Mouse (Mus musculus) hindbrain, postnatal 0 days (tissue): ENCODE measurements around the gene Creg1. TPM values are rescaled to one million over a fixed set of nuclear protein-coding genes. Genes with fewer than 3 reads are reported as not detected.
A peak's percentile ranks its signal among the peaks of the same experiment; 100 is the strongest.

Experiments
- ATAC-seq: fragments of 200-750 bp; cut with Nextera tagmentation; 2 replicates; pipeline ENCODE4 v1.8.0; 2017; ENCODE audit warnings: mild to moderate bottlenecking, moderate TSS enrichment, moderate library complexity
- DNase-seq: peaks from one replicate; pipeline ENCODE4 v3.0.0-alpha.2; 2015; ENCODE audit warnings: low spot score
- H3K27ac ChIP-seq: fragments of 300-500 bp; sonication (generic); 2 replicates; pipeline ENCODE4 v1.5.1; 2014; ENCODE audit warnings: mild to moderate bottlenecking
- H3K27me3 ChIP-seq: fragments of 300-500 bp; sonication (generic); 2 replicates; pipeline ENCODE4 v1.6.1; 2014; ENCODE audit warnings: low read length, mixed read lengths; ENCODE audit not compliant: insufficient read depth
- H3K36me3 ChIP-seq: fragments of 300-500 bp; sonication (generic); 2 replicates; pipeline ENCODE4 v1.6.1; 2014; ENCODE audit warnings: low read length, mixed read lengths; ENCODE audit not compliant: insufficient read depth
- H3K4me1 ChIP-seq: fragments of 300-500 bp; sonication (generic); 2 replicates; pipeline ENCODE4 v1.6.1; 2014; ENCODE audit warnings: antibody characterized with exemption, low read length, mixed read lengths; ENCODE audit not compliant: insufficient read depth
- H3K4me2 ChIP-seq: fragments of 300-500 bp; sonication (generic); 2 replicates; pipeline ENCODE4 v1.6.1; 2014; ENCODE audit warnings: low read depth, mild to moderate bottlenecking, low read length, moderate library complexity, mixed read lengths
- H3K4me3 ChIP-seq: fragments of 300-500 bp; sonication (generic); 2 replicates; pipeline ENCODE4 v1.5.1; 2014; ENCODE audit warnings: low read length
- H3K9ac ChIP-seq: fragments of 300-500 bp; sonication (generic); replicated peaks from 2 replicates; pipeline ENCODE4 v1.6.1; 2014; ENCODE audit warnings: mild to moderate bottlenecking, low read length, moderate library complexity, mixed read lengths
- H3K9me3 ChIP-seq: fragments of 300-500 bp; sonication (generic); 2 replicates; pipeline ENCODE4 v1.6.1; 2016; ENCODE audit warnings: low read length, mixed read lengths
- CTCF ChIP-seq: IDR thresholded peaks from 2 replicates; pipeline ENCODE4 v1.5.1; 2016; ENCODE audit warnings: antibody characterized with exemption, control low read depth, low read depth
- WGBS: fragments of 180-500 bp; shearing (Covaris S2); extraction: QIAGEN DNeasy Blood & Tissue Kit; methylation state at CpG from one replicate; pipeline ENCODE4 v1.1.7; 2014; 5-methylcytosine and 5-hydroxymethylcytosine counted together
- polyA plus RNA-seq: library from polyadenylated mRNA; unstranded; fragments of >200 nt; fragmentation: Nextera tagmentation; extraction: Ambion mirVana; gene quantifications from 2 replicates; pipeline ENCODE4 v1.2.1, GENCODE M21; 2015
- total RNA-seq: library from RNA; depleted of rRNA; stranded (reverse); fragments of >200 nt; gene quantifications from 2 replicates; pipeline ENCODE4 v1.2.3, GENCODE M21; 2014; rRNA removed

Gene Creg1
- total RNA-seq (25.3 and 27.5 TPM in 2 replicates), polyA plus RNA-seq (48.0 and 48.8 TPM in 2 replicates)

DNA sequence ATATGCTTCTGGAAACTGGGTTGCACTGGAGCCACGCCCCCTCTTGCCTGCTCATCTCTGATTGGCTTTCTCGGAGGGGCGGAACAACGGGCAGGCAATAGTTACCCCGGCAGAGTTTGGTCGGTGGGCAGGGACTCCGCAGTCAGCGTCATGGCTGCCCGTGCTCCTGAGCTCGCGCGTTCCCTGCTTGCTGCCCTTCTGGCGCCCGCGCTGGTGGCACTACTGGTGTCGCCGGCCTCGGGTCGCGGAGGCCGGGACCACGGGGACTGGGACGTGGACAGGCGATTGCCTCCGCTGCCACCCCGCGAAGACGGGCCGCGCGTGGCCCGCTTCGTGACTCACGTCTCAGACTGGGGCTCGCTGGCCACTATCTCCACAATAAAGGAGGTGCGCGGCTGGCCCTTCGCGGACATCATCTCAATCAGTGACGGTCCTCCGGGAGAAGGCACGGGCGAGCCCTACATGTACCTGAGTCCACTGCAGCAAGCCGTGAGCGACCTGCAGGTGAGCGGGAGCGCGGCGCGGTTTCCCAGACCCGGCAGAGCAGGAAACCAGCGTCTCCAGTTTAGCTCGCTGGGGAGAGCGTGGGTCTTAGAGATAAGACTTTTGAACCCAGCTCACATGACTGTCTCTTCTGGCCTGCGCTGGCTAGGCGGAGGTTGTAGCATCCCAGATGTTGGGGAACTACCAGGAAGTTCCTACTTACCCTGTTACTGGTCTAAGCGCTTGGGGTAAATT is at the start of gene Creg1:
TSS of gene Creg1 (plus strand) at position 112 of the 738 bp plus-strand sequence.
- peak within 1 kb of the TSS; percentile 98 for H3K4me2 ChIP-seq
- peak within 1 kb of the TSS; percentile 77 for H3K9ac ChIP-seq
- H3K4me3 ChIP-seq, result peak within 1 kb of the TSS; percentile 85
- no peaks in the 10 kb centered on the region for H3K36me3 ChIP-seq
- H3K27ac ChIP-seq, result peak within 1 kb of the TSS; percentile 69; the same call in 1 of the 2 replicates
- H3K9me3 ChIP-seq, result no peaks in the 10 kb centered on the region
- no peaks in the 10 kb centered on the region for H3K27me3 ChIP-seq
- H3K4me1 ChIP-seq, result 0 out of 2 replicates have a peak, but pooled peaks cover 10% of the 10 kb centered on the region
- TF ChIP-seq CTCF, result no peak
- ATAC-seq (peak; percentile 98), DNase-seq (peak; percentile 93)
- under 1% methylated on average over 57 of the region's 57 CpGs for WGBS

DNA sequence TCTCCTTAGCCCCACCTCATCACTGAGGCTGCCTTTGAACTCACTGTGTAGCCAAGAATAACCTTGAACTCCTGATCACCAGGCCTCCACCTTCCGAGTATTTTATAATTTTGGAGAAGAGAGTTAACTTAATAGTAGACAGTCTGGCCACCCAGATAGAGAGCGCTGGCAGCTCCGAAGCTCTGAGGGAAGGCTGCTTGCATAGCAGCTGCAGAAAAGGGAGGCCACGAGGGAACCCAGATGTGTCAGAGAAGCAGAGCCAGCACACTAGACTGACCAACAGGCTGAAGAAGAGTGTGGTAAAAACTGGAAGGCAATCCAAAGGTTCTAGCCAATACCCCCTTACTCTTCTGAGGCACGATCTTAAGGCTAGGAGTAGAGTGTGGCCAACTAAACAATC is 49.7 kb upstream of the Creg1 start:
- ATAC-seq (no peak), DNase-seq (no peak)
- 78% methylated on average over 5 of the region's 5 CpGs for WGBS

DNA sequence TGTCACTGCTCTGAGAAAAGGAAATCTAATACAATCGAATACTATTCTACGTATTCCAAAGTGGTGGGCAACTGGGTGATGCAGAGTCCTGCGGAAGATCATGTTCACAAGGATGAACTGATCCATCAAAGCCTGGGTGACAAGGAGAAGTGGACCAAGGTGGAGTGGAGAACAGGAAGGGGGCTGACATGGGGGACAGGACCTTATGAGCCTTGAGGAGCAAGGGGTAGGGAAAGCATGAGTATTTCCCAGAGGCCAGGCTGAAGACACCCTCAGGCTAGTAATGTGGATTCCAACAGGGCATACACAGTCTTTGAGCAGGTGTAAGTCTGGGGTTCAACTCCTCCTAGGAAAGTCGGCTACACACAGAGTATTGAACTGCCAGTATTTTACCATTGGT is 47.1 kb upstream of the Creg1 start:
- no peak for ATAC-seq
- Histone ChIP-seq H3K9ac (no peak overlapping the region), H3K4me2 (no peak overlapping the region), H3K36me3 (no peaks in the 10 kb centered on the region), H3K27ac (no peak overlapping the region), H3K4me3 (no peak overlapping the region), H3K27me3 (no peaks in the 10 kb centered on the region), H3K9me3 (no peaks in the 10 kb centered on the region), H3K4me1 (no peaks in the 10 kb centered on the region)
- no peak for DNase-seq
- WGBS, result 93% methylated on average over 4 of the region's 4 CpGs
- TF ChIP-seq CTCF, result no peak

More for the DNA sequence above, 49.7 kb upstream of the Creg1 start:
- Histone ChIP-seq H3K27me3 (peaks cover 6% of the 10 kb centered on the region), H3K9me3 (no peaks in the 10 kb centered on the region), H3K4me1 (no peaks in the 10 kb centered on the region), H3K27ac (no peak overlapping the region), H3K4me3 (no peak overlapping the region), H3K4me2 (no peak overlapping the region), H3K9ac (no peak overlapping the region), H3K36me3 (no peaks in the 10 kb centered on the region)
- TF ChIP-seq CTCF, result no peak

DNA sequence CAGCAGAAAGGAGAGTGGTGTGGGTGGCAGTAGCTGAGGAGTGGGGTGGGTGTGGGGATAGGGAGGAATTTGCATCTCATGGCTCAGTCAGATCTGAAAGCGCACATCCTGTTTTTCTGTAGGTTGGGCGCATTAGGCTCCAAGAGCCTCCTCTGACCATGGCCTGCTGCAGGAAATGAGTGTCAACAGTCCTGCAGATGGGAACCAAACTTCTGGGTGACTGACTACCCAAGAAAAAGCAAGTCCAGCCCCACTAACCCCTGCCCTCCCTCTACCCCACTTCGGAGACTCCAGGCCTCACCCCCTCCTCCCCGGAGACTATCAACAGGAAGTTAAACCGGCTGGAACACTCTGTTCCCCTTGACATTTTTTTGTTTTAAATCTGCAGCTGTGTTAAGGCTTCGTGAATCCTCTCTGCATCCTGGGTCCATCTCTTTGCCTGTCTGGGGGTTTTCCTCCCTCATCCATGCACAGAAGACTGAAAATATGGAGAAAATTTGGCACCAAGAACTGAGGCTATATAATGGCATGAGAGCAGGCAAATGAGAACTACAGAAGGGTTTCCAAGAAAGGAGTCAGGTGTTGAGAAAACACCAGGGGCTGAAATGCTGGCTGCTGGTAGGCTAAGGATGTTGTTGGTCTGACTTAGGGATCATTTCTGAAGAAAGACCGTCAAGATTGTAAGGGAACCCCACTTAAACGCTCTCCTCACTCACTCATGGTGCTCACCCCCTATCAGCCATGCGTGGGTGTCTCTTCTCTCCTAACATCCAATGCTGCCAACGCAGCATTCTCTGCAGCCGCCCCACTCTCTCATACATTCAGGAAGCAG is 45.6 kb upstream of the Creg1 start:
- 60% methylated on average over 11 of the region's 11 CpGs for WGBS
- H3K9me3 ChIP-seq, result no peaks in the 10 kb centered on the region
- peak; percentile 10; the same call in 1 of the 2 replicates for ATAC-seq
- peak overlapping the region; percentile 68; the same call in 1 of the 2 replicates for H3K27ac ChIP-seq
- H3K36me3 ChIP-seq, result no peaks in the 10 kb centered on the region
- DNase-seq, result peak; percentile 18
- no peak overlapping the region for H3K9ac ChIP-seq
- H3K4me2 ChIP-seq, result no peak overlapping the region
- H3K4me3 ChIP-seq, result no peak overlapping the region
- H3K4me1 ChIP-seq, result no peaks in the 10 kb centered on the region
- H3K27me3 ChIP-seq, result no peaks in the 10 kb centered on the region
- TF ChIP-seq CTCF, result no peak

DNA sequence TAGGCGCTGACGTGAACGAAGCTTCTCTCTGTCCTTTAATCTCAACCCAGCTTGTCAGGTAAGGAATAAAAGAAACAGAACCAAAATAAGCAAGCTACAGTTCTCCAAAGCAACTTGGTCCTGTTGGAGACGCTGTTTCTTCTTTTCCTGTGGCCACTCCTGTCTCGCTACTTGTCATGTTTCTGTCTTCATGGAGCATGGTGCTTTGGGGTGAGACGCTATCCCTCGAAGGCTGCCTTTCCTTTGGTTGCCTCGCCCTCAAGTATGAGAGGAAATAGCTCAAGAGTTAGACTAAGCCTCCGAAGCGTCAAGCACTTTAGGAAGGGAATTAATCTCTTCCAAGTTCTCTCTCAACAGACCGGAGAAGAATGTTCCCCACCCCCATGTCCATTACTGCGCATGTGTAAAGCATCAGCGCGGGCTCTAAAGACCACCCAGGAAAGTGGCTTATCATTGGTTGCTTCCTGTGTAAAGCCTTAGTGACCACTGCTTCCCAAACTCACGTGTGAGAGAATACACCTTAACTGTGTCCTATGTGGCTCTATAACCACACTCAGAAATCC is 44.9 kb upstream of the Creg1 start:
- Histone ChIP-seq H3K27ac (peak overlapping the region; percentile 68; the same call in 1 of the 2 replicates), H3K27me3 (no peaks in the 10 kb centered on the region), H3K36me3 (no peaks in the 10 kb centered on the region), H3K9ac (no peak overlapping the region), H3K4me2 (no peak overlapping the region), H3K9me3 (no peaks in the 10 kb centered on the region), H3K4me3 (no peak overlapping the region), H3K4me1 (no peaks in the 10 kb centered on the region)
- WGBS, result 77% methylated on average over 15 of the region's 15 CpGs
- ATAC-seq (no peak), DNase-seq (no peak)
- no peak for TF ChIP-seq CTCF

DNA sequence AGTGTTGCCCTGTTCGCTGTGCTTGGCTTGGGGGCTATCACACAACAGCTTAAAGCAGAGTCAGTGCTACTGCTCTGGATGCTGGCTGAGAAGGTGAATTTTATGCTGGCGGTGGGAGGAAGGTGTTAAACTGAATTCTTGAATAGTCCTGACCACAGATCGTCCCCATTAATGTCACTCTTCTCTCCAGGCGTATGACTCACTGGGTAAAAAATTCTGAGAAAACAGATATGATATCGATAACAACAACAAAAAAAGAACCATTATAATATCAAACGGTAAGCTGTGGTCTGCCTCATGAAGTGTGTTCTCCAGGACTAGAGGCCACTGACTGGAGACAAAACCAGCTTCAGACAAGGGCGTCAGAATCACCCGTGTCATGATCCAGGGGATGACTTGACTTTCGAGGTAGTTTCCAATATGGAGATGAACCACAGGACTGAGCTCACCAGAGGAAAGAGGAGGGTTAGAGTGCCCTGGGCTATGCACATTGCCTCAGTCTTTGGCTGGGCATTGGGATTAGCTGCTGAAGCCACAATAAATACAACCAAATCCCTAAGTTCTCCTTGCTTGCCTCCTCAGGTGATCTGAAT is 40.9 kb upstream of the Creg1 start:
- DNase-seq (no peak), ATAC-seq (no peak)
- Histone ChIP-seq H3K36me3 (no peaks in the 10 kb centered on the region), H3K9me3 (no peaks in the 10 kb centered on the region), H3K27ac (no peak overlapping the region), H3K9ac (no peak overlapping the region), H3K27me3 (no peaks in the 10 kb centered on the region), H3K4me2 (no peak overlapping the region), H3K4me1 (no peaks in the 10 kb centered on the region), H3K4me3 (no peak overlapping the region)
- 92% methylated on average over 9 of the region's 9 CpGs for WGBS
- TF ChIP-seq CTCF, result no peak
